Mouse (Mus musculus): ENCODE data around the gene Trim71. TPM values are rescaled to one million over a fixed set of nuclear protein-coding genes. Genes with fewer than 3 reads are reported as not detected.

The Trim71 gene
- total and polyA plus RNA-seq, 2 experiments from 2014 or later, result under 0.01 TPM; not detected in 1

- no peaks in the 10 kb centered on the region for H3K9me3 ChIP-seq (replicated peaks; ENCODE audit: control insufficient read depth, low read length)
- 83% methylated on average over 6 of the region's 6 CpGs for WGBS
- H3K27ac ChIP-seq (ENCODE audit: low read depth), result no peak overlapping the region
- H3K9ac ChIP-seq (replicated peaks; ENCODE audit: low read depth, low read length), result no peak overlapping the region
- H3K4me1 ChIP-seq (ENCODE audit: control insufficient read depth, insufficient read depth), result peaks cover 6% of the 10 kb centered on the region; the same call in 1 of the 2 replicates
- no peak for ATAC-seq (ENCODE audit: insufficient read depth, low read depth)
- no peaks in the 10 kb centered on the region for H3K36me3 ChIP-seq (replicated peaks; ENCODE audit: control insufficient read depth, insufficient read depth, low read length)
- TF ChIP-seq CTCF (IDR thresholded peaks at IDR 0.05; ENCODE audit: low read depth) (no peak), EP300 (IDR thresholded peaks at IDR 0.05; ENCODE audit: low read depth) (no peak)
- H3K27me3 ChIP-seq (ENCODE audit: control insufficient read depth, insufficient read depth, low read length), result no peaks in the 10 kb centered on the region
- no peak overlapping the region for H3K4me2 ChIP-seq (ENCODE audit: low read depth, low read length)
- no peak for DNase-seq (ENCODE audit: low spot score)
- no peak overlapping the region for H3K4me3 ChIP-seq (ENCODE audit: low read depth, low read length)
Observed at GRCm38 (mm10) chr9:114547643-114548077, 16.5 kb downstream of the Trim71 start.

DNA sequence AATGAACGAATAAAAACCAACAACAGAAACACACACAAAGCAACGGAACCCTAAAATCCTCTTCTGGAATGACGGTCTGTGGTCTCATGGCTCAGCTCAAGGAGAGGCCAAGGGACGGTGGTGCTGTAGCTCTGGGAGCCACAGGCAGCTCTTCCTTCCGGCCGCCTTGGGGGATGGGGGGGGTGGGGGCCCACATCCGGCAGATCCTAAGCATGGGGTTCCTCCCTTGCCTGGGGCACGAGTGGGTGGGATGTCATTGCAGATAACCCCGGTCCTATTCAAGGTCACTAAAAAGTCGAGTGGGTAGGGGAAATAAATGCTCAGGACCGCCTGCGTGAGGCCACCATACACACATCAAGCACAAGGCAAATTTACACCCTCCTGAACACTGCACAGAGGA, 17.4 kb downstream of the Trim71 start:
- no peak overlapping the region for H3K4me2 ChIP-seq (ENCODE audit: low read depth, low read length)
- no peaks in the 10 kb centered on the region for H3K36me3 ChIP-seq (replicated peaks; ENCODE audit: control insufficient read depth, insufficient read depth, low read length)
- H3K9me3 ChIP-seq (replicated peaks; ENCODE audit: control insufficient read depth, low read length), result no peaks in the 10 kb centered on the region
- H3K27ac ChIP-seq (ENCODE audit: low read depth), result no peak overlapping the region
- H3K4me1 ChIP-seq (ENCODE audit: control insufficient read depth, insufficient read depth), result peaks cover 6% of the 10 kb centered on the region; the same call in 1 of the 2 replicates
- no peaks in the 10 kb centered on the region for H3K27me3 ChIP-seq (ENCODE audit: control insufficient read depth, insufficient read depth, low read length)
- ATAC-seq (ENCODE audit: insufficient read depth, low read depth) (no peak), DNase-seq (ENCODE audit: low spot score) (no peak)
- H3K9ac ChIP-seq (replicated peaks; ENCODE audit: low read depth, low read length), result no peak overlapping the region
- no peak overlapping the region for H3K4me3 ChIP-seq (ENCODE audit: low read depth, low read length)
- no peak for TF ChIP-seq EP300 (IDR thresholded peaks at IDR 0.05; ENCODE audit: low read depth)
- TF ChIP-seq CTCF (IDR thresholded peaks at IDR 0.05; ENCODE audit: low read depth), result no peak
- 49% methylated on average over 12 of the region's 12 CpGs for WGBS

DNA sequence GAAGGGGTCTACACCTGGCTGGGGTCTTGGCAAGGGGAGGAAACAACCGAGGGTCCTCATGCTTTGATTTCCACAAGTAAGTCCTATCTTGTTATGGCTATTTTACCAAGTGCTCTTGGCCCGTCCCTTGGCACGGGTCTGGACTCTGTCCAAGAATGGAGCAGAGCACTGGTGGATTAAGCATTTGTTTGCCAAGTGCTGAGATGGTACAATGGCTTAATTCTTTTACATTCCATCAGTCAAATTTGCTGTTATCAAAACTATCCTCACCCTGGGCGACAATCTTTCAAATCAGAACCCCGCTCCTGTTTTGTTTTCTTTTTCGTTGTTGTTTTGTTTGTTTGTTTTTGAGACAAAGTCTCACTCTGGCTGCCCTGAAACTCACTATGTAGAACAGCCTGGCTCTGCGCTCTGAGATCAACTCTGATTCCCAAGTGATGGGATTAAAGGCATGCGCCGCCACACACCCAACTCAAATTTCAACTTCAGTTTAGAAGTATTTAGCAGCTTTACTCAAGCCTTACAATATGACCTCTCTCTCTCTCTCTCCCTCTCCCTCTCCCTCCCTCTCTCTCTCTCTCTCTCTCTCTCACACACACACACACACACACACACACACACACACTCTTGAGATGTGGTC, 19.3 kb downstream of the Trim71 start:
- Histone ChIP-seq H3K4me2 (ENCODE audit: low read depth, low read length) (no peak overlapping the region), H3K4me1 (ENCODE audit: control insufficient read depth, insufficient read depth) (peaks cover 6% of the 10 kb centered on the region; the same call in 1 of the 2 replicates), H3K4me3 (ENCODE audit: low read depth, low read length) (no peak overlapping the region), H3K27ac (ENCODE audit: low read depth) (no peak overlapping the region), H3K27me3 (ENCODE audit: control insufficient read depth, insufficient read depth, low read length) (no peaks in the 10 kb centered on the region), H3K36me3 (replicated peaks; ENCODE audit: control insufficient read depth, insufficient read depth, low read length) (no peaks in the 10 kb centered on the region), H3K9ac (replicated peaks; ENCODE audit: low read depth, low read length) (no peak overlapping the region), H3K9me3 (replicated peaks; ENCODE audit: control insufficient read depth, low read length) (no peaks in the 10 kb centered on the region)
- ATAC-seq (ENCODE audit: insufficient read depth, low read depth), result no peak
- no peak for DNase-seq (ENCODE audit: low spot score)
- TF ChIP-seq CTCF (IDR thresholded peaks at IDR 0.05; ENCODE audit: low read depth) (no peak), EP300 (IDR thresholded peaks at IDR 0.05; ENCODE audit: low read depth) (no peak)
- 51% methylated on average over 9 of the region's 9 CpGs for WGBS

DNA sequence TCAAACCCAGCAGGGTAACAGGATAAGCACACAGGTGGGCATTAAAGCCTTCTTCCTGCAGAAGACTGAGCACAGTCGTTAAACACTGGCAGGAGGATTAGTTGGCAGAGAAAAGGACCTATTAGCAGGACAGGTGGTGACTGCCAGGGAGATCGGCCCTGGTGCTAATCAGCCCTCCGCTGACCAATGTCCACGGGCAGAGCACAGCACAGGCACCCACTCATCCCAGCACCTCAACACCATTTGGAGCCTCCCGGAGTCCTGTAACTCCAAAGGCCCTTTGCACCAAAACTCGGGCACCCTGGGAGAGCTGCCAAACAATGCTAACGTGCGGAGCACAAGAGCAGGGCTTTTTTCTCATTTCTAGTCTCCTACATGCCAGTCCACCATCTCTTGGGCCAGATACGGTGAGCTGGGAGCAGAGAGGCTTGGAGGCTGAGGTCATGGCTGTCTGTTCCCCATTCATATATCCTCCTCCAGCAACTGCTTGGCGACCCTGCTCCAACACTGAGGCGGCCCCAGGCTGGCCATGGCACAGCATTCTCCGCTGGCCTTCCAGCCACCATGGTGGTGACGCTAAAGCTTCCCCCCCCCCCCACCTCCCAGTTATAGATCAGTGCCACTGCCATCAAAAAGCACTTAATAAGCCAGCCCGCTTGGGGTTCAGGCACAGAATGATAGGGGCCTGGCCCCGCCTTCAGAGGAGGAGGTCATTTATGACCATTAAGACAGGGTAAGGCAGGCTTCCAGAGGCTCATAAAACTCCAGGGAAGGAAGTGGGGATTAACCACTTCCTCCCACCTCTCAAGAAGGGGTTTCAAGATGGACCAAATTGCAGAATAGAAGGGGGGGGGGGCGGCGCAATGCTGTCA, 20.1 kb downstream of the Trim71 start:
- H3K27ac ChIP-seq (ENCODE audit: low read depth), result no peak overlapping the region
- no peaks in the 10 kb centered on the region for H3K36me3 ChIP-seq (replicated peaks; ENCODE audit: control insufficient read depth, insufficient read depth, low read length)
- no peak overlapping the region for H3K4me2 ChIP-seq (ENCODE audit: low read depth, low read length)
- H3K9me3 ChIP-seq (replicated peaks; ENCODE audit: control insufficient read depth, low read length), result no peaks in the 10 kb centered on the region
- H3K27me3 ChIP-seq (ENCODE audit: control insufficient read depth, insufficient read depth, low read length), result no peaks in the 10 kb centered on the region
- no peak overlapping the region for H3K4me3 ChIP-seq (ENCODE audit: low read depth, low read length)
- no peak overlapping the region for H3K9ac ChIP-seq (replicated peaks; ENCODE audit: low read depth, low read length)
- DNase-seq (ENCODE audit: low spot score) (no peak), ATAC-seq (ENCODE audit: insufficient read depth, low read depth) (no peak)
- H3K4me1 ChIP-seq (ENCODE audit: control insufficient read depth, insufficient read depth), result peaks cover 6% of the 10 kb centered on the region; the same call in 1 of the 2 replicates
- 62% methylated on average over 16 of the region's 17 CpGs for WGBS
- TF ChIP-seq EP300 (IDR thresholded peaks at IDR 0.05; ENCODE audit: low read depth) (no peak), CTCF (IDR thresholded peaks at IDR 0.05; ENCODE audit: low read depth) (no peak)

- Histone ChIP-seq H3K27me3 (ENCODE audit: control insufficient read depth, insufficient read depth, low read length) (no peaks in the 10 kb centered on the region), H3K36me3 (replicated peaks; ENCODE audit: control insufficient read depth, insufficient read depth, low read length) (no peaks in the 10 kb centered on the region), H3K4me3 (ENCODE audit: low read depth, low read length) (no peak overlapping the region), H3K9me3 (replicated peaks; ENCODE audit: control insufficient read depth, low read length) (no peaks in the 10 kb centered on the region), H3K9ac (replicated peaks; ENCODE audit: low read depth, low read length) (no peak overlapping the region), H3K4me1 (ENCODE audit: control insufficient read depth, insufficient read depth) (peaks cover 4% of the 10 kb centered on the region; the same call in 1 of the 2 replicates), H3K27ac (ENCODE audit: low read depth) (no peak overlapping the region), H3K4me2 (ENCODE audit: low read depth, low read length) (no peak overlapping the region)
- TF ChIP-seq EP300 (IDR thresholded peaks at IDR 0.05; ENCODE audit: low read depth), result no peak
- TF ChIP-seq CTCF (IDR thresholded peaks at IDR 0.05; ENCODE audit: low read depth), result no peak
- DNase-seq (ENCODE audit: low spot score) (no peak), ATAC-seq (ENCODE audit: insufficient read depth, low read depth) (no peak; the same call in 1 of the 2 replicates)
- WGBS, result 25% methylated on average over 1 of the region's 1 CpGs
Observed at GRCm38 (mm10) chr9:114541279-114541741, 22.9 kb downstream of the Trim71 start.
